Mouse (Mus musculus): ENCODE data around the gene Olfr1373. TPM values are rescaled to one million over a fixed set of nuclear protein-coding genes. Genes with fewer than 3 reads are reported as not detected.

Gene Olfr1373
- polyA plus RNA-seq, 1 experiment from 2014 or later = not detected

DNA sequence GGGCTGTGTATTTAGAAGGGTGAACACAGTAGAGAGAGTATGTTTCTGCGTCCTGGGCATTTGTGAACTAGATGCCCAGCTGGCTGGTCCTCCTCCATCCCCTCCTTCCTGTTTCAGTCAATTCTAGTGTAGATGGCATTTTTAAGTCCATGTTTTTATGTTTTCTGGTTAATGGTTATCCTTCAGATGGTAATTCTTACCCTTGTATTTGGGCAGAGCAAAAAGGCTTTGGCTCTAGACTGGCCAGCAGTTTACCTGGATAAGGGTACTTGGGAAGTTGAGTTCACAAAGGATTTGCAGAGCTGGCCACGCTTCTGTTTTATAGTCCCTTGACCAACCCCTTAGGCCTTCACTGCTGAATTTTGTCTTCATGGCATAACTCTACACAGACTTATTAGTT lies 39.3 kb downstream of the Olfr1373 start:
- WGBS = 95% methylated on average over 2 of the region's 2 CpGs
- no peak for ATAC-seq (ENCODE audit: insufficient number of reproducible peaks, insufficient read depth, low FRiP score, low TSS enrichment)

DNA sequence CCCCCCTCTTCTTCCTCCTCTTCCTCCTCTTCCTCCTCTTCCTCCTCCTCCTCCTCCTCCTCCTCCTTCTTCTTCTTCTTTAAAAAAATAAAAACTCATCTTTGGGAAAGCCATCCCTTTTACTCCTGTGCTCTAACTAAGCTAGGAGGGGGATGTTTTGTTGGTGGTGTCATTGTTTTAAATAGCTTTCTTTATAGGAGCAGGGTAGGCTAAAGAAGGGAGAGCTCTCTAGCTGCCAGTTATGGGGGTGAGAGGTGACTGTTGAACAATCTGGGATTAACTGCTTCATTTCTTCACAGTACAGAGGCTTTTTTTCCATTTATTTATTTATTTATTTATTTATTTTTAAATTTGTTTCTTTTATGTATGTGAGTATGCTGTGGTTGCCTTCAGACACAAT lies 39.8 kb downstream of the Olfr1373 start:
- Histone ChIP-seq H3K9ac (no peak overlapping the region), H3K9me3 (no peaks in the 10 kb centered on the region), H3K4me2 (replicated peaks) (no peak overlapping the region), H3K27ac (no peak overlapping the region), H3K4me1 (peaks cover 14% of the 10 kb centered on the region), H3K36me3 (no peaks in the 10 kb centered on the region), H3K27me3 (no peaks in the 10 kb centered on the region), H3K4me3 (no peak overlapping the region)
- ATAC-seq (ENCODE audit: insufficient number of reproducible peaks, insufficient read depth, low FRiP score, low TSS enrichment) = no peak

More for the DNA sequence above, 39.3 kb downstream of the Olfr1373 start:
- Histone ChIP-seq H3K4me2 (replicated peaks) (no peak overlapping the region), H3K36me3 (no peaks in the 10 kb centered on the region), H3K4me1 (peaks cover 9% of the 10 kb centered on the region), H3K27ac (no peak overlapping the region), H3K27me3 (no peaks in the 10 kb centered on the region), H3K9me3 (no peaks in the 10 kb centered on the region), H3K9ac (no peak overlapping the region), H3K4me3 (no peak overlapping the region)

- Histone ChIP-seq H3K9me3 (no peaks in the 10 kb centered on the region), H3K4me2 (replicated peaks) (no peak overlapping the region)
Observed at GRCm38 (mm10) chr11:52102977-52103376, 42.4 kb downstream of the Olfr1373 start.

GRCm38 (mm10) chr11:52099771-52100219 lies 45.5 kb downstream of the Olfr1373 start:
- no peak for ATAC-seq (ENCODE audit: insufficient number of reproducible peaks, insufficient read depth, low FRiP score, low TSS enrichment)
- H3K36me3 ChIP-seq = no peaks in the 10 kb centered on the region
- H3K27ac ChIP-seq = no peak overlapping the region
- WGBS = 7% methylated on average over 7 of the region's 7 CpGs
- H3K9ac ChIP-seq = peak overlapping the region; percentile 99
- no peaks in the 10 kb centered on the region for H3K27me3 ChIP-seq
- no peaks in the 10 kb centered on the region for H3K9me3 ChIP-seq
- H3K4me2 ChIP-seq (replicated peaks) = peak overlapping the region; percentile 83
- H3K4me3 ChIP-seq = peak overlapping the region; percentile 98
- H3K4me1 ChIP-seq = peaks cover 17% of the 10 kb centered on the region

More at GRCm38 (mm10) chr11:52102977-52103376, 42.4 kb downstream of the Olfr1373 start:
- Histone ChIP-seq H3K4me1 (peaks cover 17% of the 10 kb centered on the region), H3K9ac (no peak overlapping the region), H3K27ac (no peak overlapping the region), H3K36me3 (no peaks in the 10 kb centered on the region), H3K4me3 (no peak overlapping the region), H3K27me3 (no peaks in the 10 kb centered on the region)
- no peak for ATAC-seq (ENCODE audit: insufficient number of reproducible peaks, insufficient read depth, low FRiP score, low TSS enrichment)
- 91% methylated on average over 4 of the region's 4 CpGs for WGBS

DNA sequence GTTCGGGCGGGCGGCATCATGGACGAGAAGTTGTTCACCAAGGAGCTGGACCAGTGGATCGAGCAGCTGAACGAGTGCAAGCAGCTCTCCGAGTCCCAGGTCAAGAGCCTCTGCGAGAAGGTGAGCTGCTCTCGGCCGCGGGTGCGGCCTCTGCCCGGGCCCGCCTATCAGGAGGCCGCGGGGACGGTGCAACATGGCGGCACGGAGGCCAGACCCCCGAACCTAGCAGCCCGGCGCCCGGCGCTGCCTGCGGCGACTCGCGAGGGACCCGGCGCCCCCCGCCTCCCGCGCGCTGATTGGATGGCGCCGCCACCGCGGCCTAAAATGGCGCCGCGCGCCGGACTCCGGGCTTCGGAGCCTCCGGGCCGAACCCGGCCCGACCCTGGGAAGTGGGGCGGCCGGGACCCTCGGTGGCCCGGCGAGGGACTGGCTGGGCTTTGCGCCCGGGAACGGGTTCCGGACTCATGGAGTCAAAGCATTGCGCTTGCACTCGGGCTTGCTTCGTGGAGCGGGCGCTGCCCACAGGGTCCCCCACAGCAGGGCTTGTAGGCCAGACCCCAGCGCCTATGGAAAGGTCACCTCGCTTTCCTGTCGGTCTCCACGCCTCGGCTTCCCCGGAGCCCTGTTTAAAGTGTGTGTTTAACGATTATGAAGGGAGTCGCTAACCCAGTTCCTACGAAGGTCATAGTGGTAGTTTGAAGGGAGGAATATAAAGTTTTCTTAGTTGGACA lies 46.1 kb downstream of the Olfr1373 start:
- Histone ChIP-seq H3K9me3 (no peaks in the 10 kb centered on the region), H3K9ac (peak overlapping the region; percentile 99), H3K36me3 (no peaks in the 10 kb centered on the region), H3K4me1 (peaks cover 17% of the 10 kb centered on the region), H3K4me3 (peak overlapping the region; percentile 98), H3K4me2 (replicated peaks) (peak overlapping the region; percentile 83), H3K27ac (peak overlapping the region; percentile 100), H3K27me3 (no peaks in the 10 kb centered on the region)
- under 1% methylated on average over 69 of the region's 72 CpGs for WGBS
- ATAC-seq (ENCODE audit: insufficient number of reproducible peaks, insufficient read depth, low FRiP score, low TSS enrichment) = peak; percentile 80

- WGBS = 1% methylated on average over 53 of the region's 53 CpGs
- Histone ChIP-seq H3K4me3 (peak within 1 kb of the TSS; percentile 98), H3K27ac (peak within 1 kb of the TSS; percentile 100), H3K4me2 (replicated peaks) (peak within 1 kb of the TSS; percentile 83), H3K9ac (peak within 1 kb of the TSS; percentile 99), H3K27me3 (no peaks in the 10 kb centered on the region), H3K4me1 (peaks cover 17% of the 10 kb centered on the region), H3K36me3 (no peaks in the 10 kb centered on the region), H3K9me3 (no peaks in the 10 kb centered on the region)
- ATAC-seq (ENCODE audit: insufficient number of reproducible peaks, insufficient read depth, low FRiP score, low TSS enrichment) = peak; percentile 98
Observed at GRCm38 (mm10) chr11:52098398-52098946, 46.9 kb downstream of the Olfr1373 start, which contains the start of gene Ppp2ca. Gene Ppp2ca (plus strand): TSS chr11:52098681.

DNA sequence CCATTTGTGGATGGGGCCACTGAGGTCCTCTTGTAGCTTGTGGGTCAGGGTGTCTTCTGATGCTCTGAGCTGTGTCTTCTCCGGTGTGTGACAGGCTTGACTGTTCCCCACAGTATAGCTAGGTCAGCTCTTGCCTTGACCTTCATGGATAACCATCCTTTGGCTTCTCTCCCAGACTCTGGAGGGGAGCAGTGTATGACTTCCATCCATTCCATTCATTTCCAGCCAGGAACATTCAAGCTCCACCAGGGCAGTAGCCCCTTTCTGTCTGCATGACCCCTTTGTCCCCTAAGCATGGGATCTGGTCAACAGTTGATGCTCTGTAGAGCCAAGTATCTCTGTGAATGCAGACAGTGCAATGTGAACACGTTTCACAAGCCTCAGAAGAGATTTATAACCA lies 47.7 kb downstream of the Olfr1373 start:
- H3K36me3 ChIP-seq = no peaks in the 10 kb centered on the region
- H3K9ac ChIP-seq = 0 out of 2 replicates have a peak overlapping the region, but pooled peaks have one; percentile 58
- peak overlapping the region; percentile 83 for H3K4me2 ChIP-seq (replicated peaks)
- H3K27me3 ChIP-seq = no peaks in the 10 kb centered on the region
- H3K27ac ChIP-seq = no peak overlapping the region
- peak overlapping the region; percentile 98; the same call in 1 of the 2 replicates for H3K4me3 ChIP-seq
- WGBS = 84% methylated on average over 2 of the region's 2 CpGs
- no peak for ATAC-seq (ENCODE audit: insufficient number of reproducible peaks, insufficient read depth, low FRiP score, low TSS enrichment)
- peaks cover 17% of the 10 kb centered on the region for H3K4me1 ChIP-seq
- H3K9me3 ChIP-seq = no peaks in the 10 kb centered on the region

DNA sequence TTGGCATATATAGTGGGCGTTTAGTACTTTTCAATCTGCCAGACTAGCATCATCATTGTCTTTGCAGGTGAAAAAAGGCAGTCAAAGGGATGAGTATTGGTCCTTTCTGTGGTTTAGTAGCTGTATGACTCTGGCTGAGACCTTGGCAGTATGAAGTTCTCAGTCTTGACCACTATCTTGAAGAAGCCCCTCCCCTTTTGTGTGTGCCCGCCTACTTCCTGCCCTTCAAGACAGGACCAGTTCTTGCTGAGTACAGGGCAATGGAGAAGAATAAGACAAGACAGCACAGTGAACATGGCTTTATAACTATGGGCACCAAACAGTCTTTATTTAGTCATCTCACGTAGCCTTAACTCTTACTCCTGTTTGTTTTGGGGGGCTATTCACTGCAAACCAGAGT lies 48.3 kb downstream of the Olfr1373 start:
- Histone ChIP-seq H3K4me1 (peaks cover 17% of the 10 kb centered on the region), H3K4me3 (no peak overlapping the region), H3K36me3 (no peaks in the 10 kb centered on the region), H3K27me3 (no peaks in the 10 kb centered on the region), H3K9me3 (no peaks in the 10 kb centered on the region), H3K4me2 (replicated peaks) (no peak overlapping the region), H3K27ac (no peak overlapping the region), H3K9ac (no peak overlapping the region)
- ATAC-seq (ENCODE audit: insufficient number of reproducible peaks, insufficient read depth, low FRiP score, low TSS enrichment) = no peak
- WGBS = 72% methylated on average over 3 of the region's 3 CpGs

Small RNAs within 50 kb of the gene (microRNA-seq; reads per million reads assigned to microRNA genes)
- gene Gm24157 = 0.73 reads per million
- gene Mir3061 = 15.6 reads per million, percentile 31 among the genes with 10 or more reads in this experiment

Other genes starting within 250 kb of the Olfr1373 start
- 104 and 110 TPM in 2 replicates for gene Cdkn2aipnl, start 177.9 kb downstream of the Olfr1373 start, polyA plus RNA-seq (2016; fragmentation: Nextera tagmentation; extraction: Ambion mirVana)
- gene Ube2b, start 144.8 kb downstream of the Olfr1373 start, polyA plus RNA-seq (2016; fragmentation: Nextera tagmentation; extraction: Ambion mirVana) = 228 and 235 TPM in 2 replicates
- 13.4 TPM in 2 replicates for gene Cdkl3, start 141.3 kb downstream of the Olfr1373 start, polyA plus RNA-seq (2016; fragmentation: Nextera tagmentation; extraction: Ambion mirVana)
- gene Ppp2ca, start 46.8 kb downstream of the Olfr1373 start, polyA plus RNA-seq (2016; fragmentation: Nextera tagmentation; extraction: Ambion mirVana) = 106 and 108 TPM in 2 replicates
- gene Olfr1371, start 68.5 kb upstream of the Olfr1373 start, polyA plus RNA-seq (2016; fragmentation: Nextera tagmentation; extraction: Ambion mirVana) = not detected in 2 replicates
- 937 and 939 TPM in 2 replicates for gene Skp1a, start 86.5 kb upstream of the Olfr1373 start, polyA plus RNA-seq (2016; fragmentation: Nextera tagmentation; extraction: Ambion mirVana)
- gene Tcf7, start 137.5 kb upstream of the Olfr1373 start, polyA plus RNA-seq (2016; fragmentation: Nextera tagmentation; extraction: Ambion mirVana) = 6.9 and 8.8 TPM in 2 replicates
- 218 and 222 TPM in 2 replicates for gene Vdac1, start 215.3 kb upstream of the Olfr1373 start, polyA plus RNA-seq (2016; fragmentation: Nextera tagmentation; extraction: Ambion mirVana)

All from embryonic facial prominence, embryonic 12.5 days (tissue).